ENCODE assay signal across 8 mouse cellular contexts in genomic region chr5:33378302-33378854, GRCm38 (mm10). TPM values are rescaled to one million over a fixed set of nuclear protein-coding genes. Genes with fewer than 3 reads are reported as not detected.
DNase-seq lines count a peak whose midpoint lies in the region; ATAC-seq lines count a peak whose summit lies in the region.

Gene Uvssa (plus strand): TSS chr5:33378549.

- H3K27ac ChIP-seq in heart, embryonic 14.5 days (replicated peaks in 1 of 2; ENCODE audit: control insufficient read depth in 1 of 2, insufficient read depth in 1 of 2, low read depth in 2 of 2, low read length in 2 of 2): peak within 1 kb of the TSS; percentile 96 to 99
- peak within 1 kb of the TSS; percentile 94 for H3K27ac ChIP-seq in liver, embryonic 13.5 days
- peak within 1 kb of the TSS; percentile 98 for H3K27ac ChIP-seq in stomach, embryonic 16.5 days (ENCODE audit: low read length)

- peak; percentile 96 for ATAC-seq in CD4-positive, CD25-positive, alpha-beta regulatory T cell, adult 4 months
- peak; percentile 97 for ATAC-seq in heart, embryonic 14.5 days (ENCODE audit: insufficient number of reproducible peaks, insufficient read depth, low FRiP score, low read depth)
- ATAC-seq in liver, embryonic 13.5 days (ENCODE audit: low read depth): peak; percentile 96
- ATAC-seq in stomach, embryonic 16.5 days (ENCODE audit: insufficient read depth, low FRiP score): peak; percentile 98

- peak; percentile 98 for DNase-seq in c-Kit-negative CD71-positive TER-119-positive erythroid progenitor cells, embryonic 14.5 days (ENCODE audit: low read depth, low spot score)
- peak; percentile 97 for DNase-seq in fibroblast of lung, adult 2 months (ENCODE audit: low read depth)
- DNase-seq in kidney, postnatal 14 days: peak; percentile 99
- DNase-seq in liver, embryonic 13.5 days: peak; percentile 99
- peak; percentile 100 for DNase-seq in neural tube, embryonic 10.5 days (ENCODE audit: extremely low spot score, low spot score)

- H3K4me2 ChIP-seq in heart, embryonic 14.5 days (ENCODE audit: low read length): peak within 1 kb of the TSS; percentile 92
- H3K4me2 ChIP-seq in liver, embryonic 13.5 days: peak within 1 kb of the TSS; percentile 95
- H3K4me2 ChIP-seq in stomach, embryonic 16.5 days (ENCODE audit: low read depth, low read length): peak within 1 kb of the TSS; percentile 96

- H3K4me1 ChIP-seq in heart, embryonic 14.5 days (ENCODE audit: control insufficient read depth in 2 of 2, insufficient read depth in 2 of 2, low read length in 2 of 2): peaks cover 3 to 14% of the 10 kb centered on the region in 2 experiments
- peaks cover 35% of the 10 kb centered on the region for H3K4me1 ChIP-seq in liver, embryonic 13.5 days (replicated peaks)
- H3K4me1 ChIP-seq in stomach, embryonic 16.5 days (ENCODE audit: control insufficient read depth, insufficient read depth, low read length): peaks cover 11% of the 10 kb centered on the region

- peak within 1 kb of the TSS; percentile 95 for H3K9ac ChIP-seq in heart, embryonic 14.5 days (ENCODE audit: low read length)
- H3K9ac ChIP-seq in liver, embryonic 13.5 days: peak within 1 kb of the TSS; percentile 87
- H3K9ac ChIP-seq in stomach, embryonic 16.5 days (ENCODE audit: low read length): peak within 1 kb of the TSS; percentile 83

- peak within 1 kb of the TSS; percentile 70 for H3K4me3 ChIP-seq in heart, embryonic 14.5 days (ENCODE audit: control insufficient read depth in 1 of 2, insufficient read depth in 1 of 2, low read depth in 1 of 2, low read length in 2 of 2)
- peak within 1 kb of the TSS; percentile 78 for H3K4me3 ChIP-seq in liver, embryonic 13.5 days (replicated peaks)
- H3K4me3 ChIP-seq in stomach, embryonic 16.5 days (replicated peaks; ENCODE audit: low read length): peak within 1 kb of the TSS; percentile 61

- no peaks in the 10 kb centered on the region for H3K9me3 ChIP-seq in heart, embryonic 14.5 days (ENCODE audit: control insufficient read depth, low read length)
- H3K9me3 ChIP-seq in liver, embryonic 13.5 days (replicated peaks): no peaks in the 10 kb centered on the region
- no peaks in the 10 kb centered on the region for H3K9me3 ChIP-seq in stomach, embryonic 16.5 days (replicated peaks; ENCODE audit: control insufficient read depth, low read length)

- H3K36me3 ChIP-seq in heart, embryonic 14.5 days (ENCODE audit: control insufficient read depth, insufficient read depth, low read length): peaks cover 31% of the 10 kb centered on the region
- peaks cover 25% of the 10 kb centered on the region for H3K36me3 ChIP-seq in liver, embryonic 13.5 days
- H3K36me3 ChIP-seq in stomach, embryonic 16.5 days (ENCODE audit: control insufficient read depth, insufficient read depth, low read length): 0 out of 2 replicates have a peak, but pooled peaks cover 1% of the 10 kb centered on the region

- under 1% methylated on average over 46 of the region's 46 CpGs for WGBS in heart, embryonic 14.5 days
- WGBS in liver, embryonic 13.5 days (ENCODE audit: insufficient replicate concordance): under 1% methylated on average over 46 of the region's 46 CpGs
- under 1% methylated on average over 46 of the region's 46 CpGs for WGBS in stomach, embryonic 16.5 days

- no peaks in the 10 kb centered on the region for H3K27me3 ChIP-seq in heart, embryonic 14.5 days (ENCODE audit: control insufficient read depth, insufficient read depth, low read length)
- no peaks in the 10 kb centered on the region for H3K27me3 ChIP-seq in liver, embryonic 13.5 days
- no peaks in the 10 kb centered on the region for H3K27me3 ChIP-seq in stomach, embryonic 16.5 days (ENCODE audit: control insufficient read depth, insufficient read depth, low read length)

RNA-seq across cellular contexts. Expression of gene Uvssa, which starts in this region (rescaled TPM):
- polyA plus RNA-seq in CD4-positive, CD25-positive, alpha-beta regulatory T cell, adult 4 months (2017; shearing (Covaris generic)): 10 to 100 TPM; 24.0 to 27.5 TPM
- polyA plus RNA-seq in heart, embryonic 14.5 days (2014; fragmentation: Nextera tagmentation; extraction: Ambion mirVana): 4.5 and 4.9 TPM in 2 replicates
- 2.2 and 2.7 TPM in 2 replicates for polyA plus RNA-seq in liver, embryonic 13.5 days (2015; fragmentation: Nextera tagmentation; extraction: Ambion mirVana)
- polyA plus RNA-seq in stomach, embryonic 16.5 days (2015; fragmentation: Nextera tagmentation; extraction: Ambion mirVana): 9.5 and 9.8 TPM in 2 replicates

Comparison
In these comparisons a context has a peak if more than half of its experiments do, and no peak if none do; other contexts are left out.
1. Peak in every context shown above with its lines: DNase-seq, ATAC-seq, H3K4me3 ChIP-seq and H3K27ac ChIP-seq.